Mouse (Mus musculus) left cerebral cortex, postnatal 14 days (tissue): ENCODE data around the gene Kntc1. TPM values are rescaled to one million over a fixed set of nuclear protein-coding genes. Genes with fewer than 3 reads are reported as not detected.
"Not testable (repeated sequence)": the region's sequence is repeated elsewhere in the genome, so short reads cannot be mapped to it uniquely, and the experiment has no call there.

Experiments used
- DNase-seq, 2 experiments: peaks; one replicate each; pipeline ENCODE4 v3.0.0; 2021 to 2022; ENCODE audit warnings: low spot score in 2 of 2, mixed read lengths in 1 of 2
- intact Hi-C: fragments of 180-260 bp; cut with DNase I; formaldehyde crosslinking; loops from one replicate; pipeline ENCODE4 v1.15.1; 2025
- long read RNA-seq, 2 experiments: library from polyadenylated mRNA; stranded (forward); transcript quantifications; one replicate each; pipeline ENCODE4 v2.0.0; 2021
- total RNA-seq, 2 experiments: library from RNA; stranded (reverse); gene quantifications; 2 replicates each; pipeline ENCODE4 v1.2.3; 2021

Kntc1 gene
- total RNA-seq: under 1 TPM; 0.83 to 0.87 TPM
- long read RNA-seq, experiment 1, partial matches to known transcripts: 1 of 1 reads
- long read RNA-seq, experiment 1, other reads (novel, unspliced or antisense): 0 of 1 reads
- long read RNA-seq, experiment 2, partial matches to known transcripts: 2 of 2 reads
- long read RNA-seq, experiment 2, other reads (novel, unspliced or antisense): 0 of 2 reads

DNA sequence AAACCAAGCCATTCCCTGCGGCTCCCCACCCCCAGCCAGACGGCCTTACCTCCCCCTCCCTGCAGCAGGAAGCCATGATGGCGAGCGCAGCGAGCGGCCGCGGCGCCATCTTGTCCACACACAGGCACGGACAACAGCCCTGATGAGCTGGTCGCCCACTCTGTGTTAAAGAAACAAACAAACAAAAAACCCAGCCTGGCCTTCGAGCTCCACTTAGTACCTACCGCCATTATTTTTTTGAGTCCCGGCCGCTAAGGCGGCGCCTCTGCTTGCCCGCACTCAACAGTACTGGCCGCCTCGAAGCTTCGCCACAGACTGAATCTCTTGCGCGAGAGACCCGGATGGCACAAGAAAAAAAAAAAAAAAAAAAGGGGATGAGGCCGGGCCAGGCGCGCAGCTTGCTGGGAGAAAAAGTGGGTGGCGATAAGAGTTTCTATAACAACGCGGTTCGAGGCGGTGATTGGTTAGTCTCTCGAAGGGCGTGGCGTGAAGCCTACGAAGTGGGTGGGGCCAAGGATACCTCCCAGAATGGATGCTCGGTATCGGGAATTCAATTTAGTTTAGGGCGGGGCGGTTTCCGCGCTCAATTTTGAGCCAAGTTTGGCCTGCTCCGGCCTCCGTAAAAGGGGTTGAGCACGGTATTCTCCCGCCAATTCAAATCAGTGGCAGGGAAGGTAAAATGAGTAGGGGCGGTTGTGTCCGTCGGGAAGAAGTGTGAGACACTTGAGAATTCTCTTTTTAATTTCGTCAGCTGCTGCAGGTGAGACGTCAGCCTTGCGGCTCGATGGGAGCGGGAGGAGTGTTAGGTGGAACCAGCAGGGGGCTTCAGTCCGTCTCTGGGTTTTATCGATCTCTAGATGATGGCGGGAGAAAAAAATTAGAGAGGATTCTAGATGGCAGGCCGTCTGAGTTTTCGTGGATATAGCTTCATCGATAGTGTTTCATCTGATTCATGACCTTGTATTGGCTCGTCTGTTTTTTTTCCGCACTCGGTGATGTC is at the start of gene Kntc1, which contains the start of gene Rsrc2:
Gene Kntc1, plus strand, starts transcription at position 652 of the 1,000 bp plus-strand sequence.
Gene Rsrc2, minus strand, starts transcription at position 350 of the 1,000 bp plus-strand sequence.
- intact Hi-C loops: loop anchor here (2.0 to 5.0 kb wide), 2 partner anchors 58 to 157 kb away; partner anchors contain the start of gene Denr
- peak; percentile 99 to 100 for DNase-seq

DNA sequence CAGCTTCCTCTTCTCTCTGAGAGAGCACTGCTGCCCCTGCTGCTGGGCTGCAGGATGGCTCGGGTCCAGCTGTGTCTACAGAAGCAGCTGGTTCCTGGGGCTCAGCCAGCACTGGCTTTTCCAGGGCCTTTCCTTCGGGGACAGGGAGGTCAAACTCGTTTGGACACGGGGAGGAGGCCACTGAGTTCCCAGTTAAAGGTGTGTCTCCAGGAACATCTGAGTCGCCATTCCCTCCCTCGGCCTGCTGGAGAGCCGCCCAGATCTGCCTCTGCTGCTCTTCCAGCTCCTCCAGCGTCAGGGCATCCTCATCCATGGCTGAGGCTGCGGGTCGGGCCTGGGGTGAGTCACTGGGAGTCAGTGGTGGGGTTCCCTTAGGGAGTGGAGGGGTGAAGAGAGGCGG is 48.9 kb upstream of the Kntc1 start:
- intact Hi-C loops: no loop called here
- peak; percentile 50 to 51 for DNase-seq

DNA sequence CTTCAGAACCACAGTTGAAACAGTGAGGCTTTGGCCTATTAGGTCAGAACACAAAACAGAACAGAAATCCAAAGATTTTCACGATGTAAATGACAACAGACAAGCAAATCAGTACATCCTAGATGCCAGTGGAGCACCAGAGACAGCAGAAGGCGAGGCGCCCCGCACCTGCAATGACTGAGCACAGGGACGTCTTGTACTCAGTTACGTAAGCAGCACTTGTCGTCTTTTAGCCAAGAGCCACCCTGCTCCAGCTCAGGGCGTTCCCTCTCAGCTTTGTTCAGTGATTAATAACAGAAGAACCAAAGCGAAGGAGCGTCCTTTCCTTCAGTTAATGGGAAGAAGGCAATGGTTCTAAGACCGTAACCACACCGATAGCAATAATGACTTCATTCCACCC is 40.9 kb upstream of the Kntc1 start:
- intact Hi-C loops: no loop called here
- no peak for DNase-seq

DNA sequence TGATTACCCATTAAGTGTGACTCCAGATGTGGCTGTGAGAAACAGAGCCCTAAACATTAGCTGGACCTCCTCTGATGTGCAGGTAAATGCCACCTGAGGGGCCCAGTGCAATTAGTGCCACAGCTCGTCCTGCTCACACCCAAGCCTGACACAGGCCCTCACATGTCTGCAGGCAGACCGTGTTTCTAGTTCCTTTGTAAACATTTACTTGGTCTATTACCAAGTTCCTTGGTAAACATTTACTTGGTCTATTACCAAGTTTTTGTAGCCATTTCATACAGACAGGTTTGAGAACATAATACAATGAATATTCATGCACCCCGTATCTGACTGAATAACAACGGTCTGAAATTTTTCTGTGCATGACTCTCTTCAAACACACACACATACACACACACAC is 39.9 kb upstream of the Kntc1 start:
- DNase-seq: no peak
- intact Hi-C loops: no loop called here

DNA sequence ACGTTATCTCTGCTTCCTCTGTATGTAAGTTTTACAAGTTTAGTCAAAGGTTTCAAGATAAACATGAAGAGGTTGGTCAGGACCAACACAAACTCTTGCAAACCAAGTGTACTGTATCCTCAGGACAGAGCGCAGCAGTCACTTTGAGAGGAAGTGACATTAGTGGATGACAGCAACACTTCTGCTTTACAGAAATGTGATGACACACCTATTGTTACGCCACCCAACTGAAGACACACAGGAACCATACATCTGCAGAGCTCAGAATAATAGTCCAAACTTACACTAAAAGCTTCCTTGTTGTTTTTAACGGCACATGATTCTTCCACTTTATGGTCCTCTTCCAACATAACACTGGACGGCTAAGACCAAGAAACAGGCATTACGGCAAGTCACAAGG is 35.7 kb upstream of the Kntc1 start:
- DNase-seq: no peak

DNA sequence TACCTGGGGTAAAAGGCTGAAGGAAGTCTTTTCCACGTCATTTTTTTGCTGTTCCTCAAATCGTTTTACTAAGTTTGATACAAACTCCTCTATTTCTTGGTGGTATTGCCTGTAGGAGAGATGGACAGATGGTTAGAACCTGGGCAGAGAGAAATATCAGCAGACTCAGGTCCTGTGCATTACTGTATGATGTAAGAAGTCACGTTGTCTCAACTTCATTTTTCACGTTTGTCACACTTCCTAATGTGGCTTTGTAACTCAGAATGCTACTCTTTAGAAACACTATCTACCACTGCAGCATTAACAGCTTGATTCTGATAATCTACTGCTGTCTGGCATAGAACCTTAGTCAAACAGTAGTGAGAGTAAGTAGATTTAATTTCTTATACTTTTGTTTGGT is 34.9 kb upstream of the Kntc1 start:
- intact Hi-C loops: no loop called here

More for the DNA sequence above, 35.7 kb upstream of the Kntc1 start:
- intact Hi-C loops: no loop called here

DNA sequence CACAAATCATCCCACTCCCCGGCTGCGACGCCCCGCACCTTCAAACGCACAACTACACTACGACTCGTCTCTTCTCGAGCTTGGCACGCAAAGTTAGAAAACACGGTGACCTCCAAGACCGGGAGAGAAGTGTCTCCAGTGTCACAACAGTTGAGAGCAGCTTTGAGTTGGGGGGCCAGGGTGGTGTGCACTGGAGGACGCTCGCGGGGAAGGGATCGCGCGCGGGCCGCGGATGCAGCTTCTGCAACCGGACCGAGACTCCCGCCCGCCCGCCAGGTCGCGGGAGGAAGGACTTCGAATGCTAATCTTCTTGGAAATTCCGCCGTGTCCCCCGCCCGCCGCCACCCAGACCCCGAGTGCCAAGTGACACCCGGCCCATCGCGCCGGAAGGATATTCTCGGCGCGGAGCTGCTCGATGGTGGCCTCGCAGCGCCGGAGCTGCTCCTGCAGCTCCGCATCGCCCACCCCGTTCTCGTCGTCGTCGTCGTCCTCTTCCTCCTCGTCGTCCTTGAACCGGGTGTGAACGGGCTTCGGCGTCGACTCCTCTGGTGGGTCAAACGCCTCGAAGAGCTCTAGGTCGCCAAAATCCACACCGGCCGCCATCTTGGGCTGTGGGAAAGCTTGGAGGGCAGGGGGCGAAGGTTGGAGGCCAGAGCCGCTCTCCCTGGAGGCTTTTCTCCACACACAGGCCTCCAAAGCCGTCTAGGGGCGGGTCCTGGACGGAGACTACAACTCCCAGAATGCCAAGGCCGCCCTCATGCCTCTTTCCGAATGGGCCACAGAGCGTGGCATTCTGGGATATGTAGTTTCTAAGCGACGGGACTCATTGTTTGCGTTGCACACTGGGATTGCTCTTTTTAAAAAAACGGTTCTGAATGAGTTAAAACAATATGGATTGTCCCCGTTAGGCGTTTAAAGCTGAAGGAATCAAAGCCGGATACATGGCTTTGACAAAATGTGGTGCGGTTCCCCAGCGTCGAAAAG is 28.9 kb upstream of the Kntc1 start, which contains the start of gene Zcchc8:
Gene Zcchc8, minus strand, starts transcription at position 773 of the 984 bp plus-strand sequence.
- DNase-seq: peak; percentile 96 to 97
- intact Hi-C loops: no loop called here

More for the DNA sequence above, 34.9 kb upstream of the Kntc1 start:
- DNase-seq: no peak

DNA sequence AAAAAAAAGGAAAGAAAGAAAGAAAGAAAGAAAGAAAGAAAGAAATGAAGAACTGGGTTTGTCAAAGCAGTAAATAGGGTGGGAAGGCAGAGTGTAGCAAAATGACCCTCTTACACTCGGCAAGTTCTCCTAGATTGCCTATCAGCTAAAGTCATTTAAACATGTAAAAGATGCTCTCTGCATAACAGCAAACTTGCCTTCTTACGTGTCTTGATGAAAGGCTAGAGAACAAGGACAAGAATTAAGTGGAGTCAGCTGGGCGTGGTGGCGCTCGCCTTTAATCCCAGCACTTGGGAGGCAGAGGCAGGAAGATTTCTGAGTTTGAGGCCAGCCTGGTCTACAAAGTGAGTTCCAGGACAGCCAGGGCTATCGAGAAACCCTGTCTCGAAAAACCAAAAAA is 25.7 kb upstream of the Kntc1 start:
- intact Hi-C loops, DNase-seq: not testable (repeated sequence)

DNA sequence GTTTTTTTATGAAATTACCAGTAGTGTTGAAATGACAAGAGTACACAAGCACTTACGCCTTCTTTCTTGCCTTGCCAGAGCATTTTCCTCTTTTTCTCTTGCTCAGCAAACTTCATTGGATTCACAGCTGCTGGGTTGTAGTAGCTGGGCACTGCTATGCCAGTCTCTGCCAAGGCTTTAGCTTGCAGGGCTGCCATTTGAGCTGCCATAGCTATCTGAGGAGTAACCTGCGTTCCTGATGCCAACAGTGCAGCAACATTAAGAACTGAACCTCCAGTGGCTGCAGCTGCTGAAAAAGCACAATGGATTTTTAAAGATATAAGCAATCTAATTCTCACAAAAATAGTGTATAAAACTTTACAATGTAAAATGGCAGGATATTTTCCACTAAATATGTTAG is 18.5 kb upstream of the Kntc1 start:
- intact Hi-C loops: no loop called here
- DNase-seq: no peak

DNA sequence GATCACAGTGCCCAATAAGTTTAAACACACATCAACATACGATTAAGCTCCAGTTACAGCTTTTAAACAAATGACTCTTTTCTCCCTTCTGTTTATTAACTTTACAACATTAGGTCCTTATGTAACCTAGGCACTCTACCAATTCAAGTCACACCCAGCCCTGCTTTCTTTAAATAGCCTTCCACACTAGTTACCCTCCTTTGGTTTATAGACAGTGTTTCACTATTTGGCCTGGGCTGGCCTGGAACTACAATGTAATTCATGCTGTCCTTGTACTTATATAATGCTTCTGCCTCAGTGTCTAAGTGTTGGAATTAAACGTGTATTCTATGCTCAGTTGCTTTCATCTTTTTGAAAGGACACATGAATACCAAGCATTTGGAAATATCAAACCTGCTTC is 5.2 kb upstream of the Kntc1 start:
- intact Hi-C loops: no loop called here
- DNase-seq: no peak

DNA sequence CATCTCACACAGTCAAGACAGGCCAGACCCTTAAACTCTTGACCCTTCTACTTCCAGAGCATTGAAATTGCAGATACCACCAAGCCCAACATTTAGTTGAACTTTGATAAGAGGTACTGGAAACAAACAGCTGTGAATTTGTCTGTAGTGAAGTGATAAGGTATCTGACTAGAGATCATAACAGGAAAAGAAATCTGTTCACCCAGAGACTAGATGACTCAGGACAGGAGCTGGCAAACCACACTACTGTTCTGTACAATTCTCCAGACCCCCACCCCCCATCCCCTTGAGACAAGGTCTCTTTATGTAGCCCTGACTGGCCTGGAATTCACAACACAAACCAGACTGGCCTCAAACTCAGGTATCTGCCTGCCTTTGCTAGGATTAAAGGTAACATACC is 3.3 kb upstream of the Kntc1 start:
- DNase-seq: no peak
- intact Hi-C loops: loop anchor here (5.0 kb wide), 1 partner anchor 61 kb away; no protein-coding TSS in a partner anchor

DNA sequence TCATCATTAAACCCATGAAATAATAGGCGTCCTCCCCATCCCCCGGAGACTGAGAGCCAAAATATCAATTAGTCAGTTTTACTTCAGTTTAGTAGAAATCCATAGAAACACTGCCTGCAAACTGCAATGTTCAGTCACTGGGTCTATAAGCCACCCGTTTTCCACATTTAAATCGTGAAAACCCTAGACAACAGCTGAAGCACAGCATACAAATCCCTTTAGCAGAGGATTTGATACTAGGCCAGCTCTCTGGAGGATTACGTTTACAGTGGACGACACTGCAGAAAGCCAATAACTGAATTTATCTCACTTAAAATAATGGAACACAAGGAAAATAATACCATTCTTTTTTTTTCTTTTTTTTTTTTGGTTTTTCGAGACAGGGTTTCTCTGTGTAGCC is 1.9 kb upstream of the Kntc1 start:
- intact Hi-C loops: loop anchor here (2.0 to 5.0 kb wide), 2 partner anchors 60 to 159 kb away; partner anchors contain the start of gene Denr
- no peak for DNase-seq

DNA sequence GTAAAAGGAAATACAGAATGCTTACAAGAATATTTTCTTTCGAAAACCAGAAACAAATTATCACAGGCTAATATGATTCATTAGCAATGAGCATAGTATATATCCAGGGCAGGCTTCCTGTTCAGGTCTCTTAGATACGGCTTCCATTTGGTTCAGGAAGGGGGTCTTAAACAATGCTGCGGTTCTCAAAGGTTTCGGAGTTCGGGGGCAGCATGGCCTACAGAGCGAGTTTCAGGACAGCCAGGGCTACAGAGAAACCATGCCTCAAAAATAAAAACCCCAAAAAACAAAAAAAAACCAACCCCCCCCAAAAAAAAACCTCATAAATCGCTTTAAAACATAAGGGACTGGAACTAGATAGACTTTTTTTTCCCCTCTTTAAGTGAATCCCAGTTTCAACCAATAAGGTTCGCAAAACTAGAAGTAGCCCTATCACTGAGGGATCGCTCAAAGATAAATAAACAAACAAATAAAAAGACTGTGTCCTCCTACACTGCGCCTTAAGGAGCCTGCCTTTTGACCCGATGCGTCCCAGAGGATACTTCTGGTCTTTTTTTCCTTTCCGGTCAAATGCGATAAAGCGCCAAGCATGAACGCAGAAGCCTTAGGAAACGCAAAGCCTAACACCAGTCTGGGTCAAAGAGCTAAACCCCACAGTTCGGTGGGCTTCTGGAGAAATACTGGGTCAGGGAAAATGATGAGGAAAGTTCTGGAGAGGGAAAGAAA is 1.0 kb upstream of the Kntc1 start:
- intact Hi-C loops: loop anchor here (2.0 to 5.0 kb wide), 2 partner anchors 59 to 158 kb away; partner anchors contain the start of gene Denr

DNA sequence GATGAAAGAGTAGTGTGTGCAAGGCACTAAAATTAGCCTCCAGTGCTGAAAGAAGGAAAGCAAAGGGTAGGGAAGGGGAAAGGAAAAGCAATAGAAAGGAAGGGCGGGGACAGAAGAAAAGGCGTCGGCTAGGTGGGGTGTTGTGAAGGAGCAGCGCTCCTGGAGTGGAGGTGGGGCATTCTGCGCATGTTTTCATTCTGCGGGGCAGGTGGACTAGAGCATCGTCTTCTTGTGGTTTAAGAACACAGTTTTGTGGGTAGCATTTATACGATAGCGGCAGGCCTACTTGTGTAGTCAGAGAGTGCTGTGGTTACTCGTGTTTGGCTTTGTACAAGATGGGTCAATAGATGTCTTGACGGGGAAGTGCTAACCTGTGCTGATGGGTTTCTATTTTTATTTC is 16.0 kb downstream of the Kntc1 start:
- intact Hi-C loops: no loop called here
- DNase-seq: no peak

More for the DNA sequence above, 1.0 kb upstream of the Kntc1 start:
- DNase-seq: no peak

DNA sequence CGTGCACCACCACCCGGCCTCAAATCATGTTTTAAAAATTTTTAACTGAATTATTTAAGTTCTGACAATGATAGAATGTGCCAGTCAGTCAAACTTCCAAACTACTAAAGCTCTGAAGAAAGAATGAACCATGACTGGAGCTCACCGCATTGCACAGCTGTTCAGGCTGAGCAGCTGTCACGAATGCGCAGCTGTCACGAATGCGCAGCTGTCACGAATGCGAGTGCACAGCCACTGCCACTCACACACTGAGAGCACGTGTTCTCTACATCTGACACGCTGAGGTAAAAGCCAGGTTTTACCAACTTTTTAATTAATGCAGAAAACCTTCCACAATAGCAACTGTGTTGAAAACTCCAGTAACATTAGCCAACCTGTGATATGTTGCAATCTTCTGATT is 16.9 kb downstream of the Kntc1 start:
- DNase-seq, intact Hi-C loops: not testable (repeated sequence)

DNA sequence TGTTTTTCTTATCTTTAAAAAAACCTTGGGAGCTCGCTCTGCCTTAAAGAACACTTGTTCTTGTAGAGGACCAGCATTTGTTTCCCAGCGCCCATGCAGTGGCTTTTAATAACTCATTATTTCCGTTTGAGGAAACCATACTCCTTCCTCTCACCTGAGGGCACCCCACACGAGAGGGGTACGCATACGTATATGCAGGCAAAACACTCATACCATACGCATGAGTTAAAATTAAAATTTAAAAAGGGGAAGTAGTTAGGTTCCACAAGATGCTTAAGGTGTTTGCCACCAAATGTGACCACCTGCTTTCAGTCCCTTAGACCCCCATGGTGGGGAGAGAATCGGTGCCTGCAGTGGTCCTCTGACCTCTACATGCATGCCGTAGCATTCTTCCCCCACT is 23.9 kb downstream of the Kntc1 start:
- DNase-seq: no peak
- intact Hi-C loops: no loop called here

DNA sequence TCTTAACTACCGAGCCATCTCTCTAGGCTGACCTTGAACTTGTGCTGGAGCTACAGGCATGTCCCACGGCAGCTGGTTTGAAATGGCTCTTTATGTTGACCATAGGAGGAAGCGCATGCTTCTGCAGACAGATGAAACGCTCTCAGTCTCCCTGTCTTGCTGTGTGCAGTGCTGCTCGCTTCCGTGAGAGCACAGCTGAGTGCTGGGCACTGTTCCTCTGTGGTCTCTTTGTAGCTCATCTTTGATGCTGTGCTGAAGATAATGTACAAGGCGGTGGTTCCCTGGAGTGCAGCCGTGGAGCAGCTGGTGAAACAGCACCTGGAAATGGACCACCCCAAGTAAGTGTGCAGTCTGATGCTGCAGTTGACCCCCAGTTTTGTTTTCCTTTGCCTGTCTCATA is 31.2 kb downstream of the Kntc1 start:
- intact Hi-C loops: no loop called here
- DNase-seq: no peak

DNA sequence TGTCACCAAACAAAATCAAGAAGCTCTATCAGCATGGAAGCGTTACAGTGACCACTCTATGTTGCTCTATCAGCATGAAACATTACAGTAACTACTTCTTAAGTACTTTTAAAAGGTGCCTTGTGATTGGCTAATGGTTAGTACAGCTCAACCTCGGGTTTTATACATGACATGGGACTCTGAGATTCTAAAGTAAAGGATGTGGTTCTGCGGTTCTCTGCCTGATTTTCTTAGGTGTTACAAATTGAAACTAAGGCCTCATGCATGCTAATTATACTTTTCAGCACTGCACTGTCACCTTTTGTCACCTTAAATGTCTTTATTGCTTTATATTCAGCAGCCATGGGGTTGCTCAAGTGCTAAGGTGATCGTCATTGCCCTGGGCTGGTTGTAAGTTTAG is 32.3 kb downstream of the Kntc1 start:
- DNase-seq: no peak
- intact Hi-C loops: no loop called here
